Mouse (Mus musculus): ENCODE data around the gene Mycn. TPM values are rescaled to one million over a fixed set of nuclear protein-coding genes. Genes with fewer than 3 reads are reported as not detected.

The Mycn gene
- 7.8 and 7.9 TPM in 2 replicates for total RNA-seq (2021)
- long read RNA-seq, experiment 1, transcript Mycn-201 (3 exons, 2,674 nt), result major isoform, 23 of 25 reads
- long read RNA-seq, experiment 1, partial matches to known transcripts, result 2 of 25 reads
- long read RNA-seq, experiment 1, other reads (novel, unspliced or antisense), result 0 of 25 reads
- long read RNA-seq, experiment 2, transcript Mycn-201 (3 exons, 2,674 nt), result major isoform, 16 of 20 reads
- long read RNA-seq, experiment 2, partial matches to known transcripts, result 3 of 20 reads
- long read RNA-seq, experiment 2, other reads (novel, unspliced or antisense), result 0 of 20 reads

DNA sequence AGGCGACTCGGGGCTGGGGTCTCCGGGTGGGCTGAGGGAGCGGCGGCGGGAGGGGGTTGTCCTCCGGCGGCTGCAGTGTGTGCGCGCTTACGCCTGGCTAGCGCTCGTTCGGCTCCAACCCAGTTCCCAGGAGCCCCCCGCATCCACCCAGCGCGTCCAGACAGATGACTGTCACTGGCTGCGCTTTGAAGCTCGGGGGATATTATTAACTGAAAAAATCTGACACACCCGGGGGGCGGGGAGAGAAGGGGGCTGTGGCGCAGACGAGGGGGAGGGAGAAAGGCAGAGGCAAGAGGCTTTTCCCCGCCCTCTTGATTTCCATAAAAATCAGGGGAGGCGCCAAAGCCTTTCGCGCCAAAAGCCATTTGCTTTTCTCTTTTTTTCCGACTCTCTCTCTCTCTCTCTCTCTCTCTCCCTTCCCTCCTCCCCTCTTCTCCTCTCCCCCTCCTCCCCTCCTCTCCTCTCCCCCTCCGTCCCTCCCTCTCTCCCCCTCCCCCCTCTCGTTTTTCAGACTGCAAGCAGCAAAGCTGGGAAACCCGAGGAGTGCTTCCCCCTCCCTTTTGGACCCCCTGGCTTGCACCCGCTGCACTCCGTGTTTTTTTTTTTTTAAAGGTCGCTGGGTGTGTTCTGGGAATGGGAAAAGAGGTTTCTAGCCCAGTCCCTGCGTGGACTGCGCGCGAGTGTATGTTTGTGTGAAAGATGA is at the start of gene Mycn:
Gene Mycn (minus strand): TSS at position 254 of the 703 bp plus-strand sequence.
- peak; percentile 88 for DNase-seq

DNA sequence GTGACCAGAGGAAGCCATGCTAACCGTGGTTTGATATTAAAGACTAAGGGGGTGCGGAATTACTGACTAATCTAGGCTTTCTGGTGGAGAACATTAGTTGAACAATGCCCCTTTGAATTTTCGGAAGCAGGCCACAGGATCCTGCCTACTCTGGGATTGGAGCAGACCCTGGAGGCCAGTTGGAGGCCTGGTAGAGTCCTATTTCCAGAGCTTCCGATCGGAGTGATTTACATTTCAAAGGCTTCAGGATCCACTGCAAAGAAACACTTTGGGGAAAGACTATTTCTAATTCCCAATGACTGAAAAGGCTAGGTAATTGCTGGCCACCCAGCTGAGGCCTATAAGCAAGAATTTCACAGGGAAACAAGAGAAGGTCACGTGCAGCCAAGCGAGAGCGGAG is 45.7 kb upstream of the Mycn start:
- no peak for DNase-seq

DNA sequence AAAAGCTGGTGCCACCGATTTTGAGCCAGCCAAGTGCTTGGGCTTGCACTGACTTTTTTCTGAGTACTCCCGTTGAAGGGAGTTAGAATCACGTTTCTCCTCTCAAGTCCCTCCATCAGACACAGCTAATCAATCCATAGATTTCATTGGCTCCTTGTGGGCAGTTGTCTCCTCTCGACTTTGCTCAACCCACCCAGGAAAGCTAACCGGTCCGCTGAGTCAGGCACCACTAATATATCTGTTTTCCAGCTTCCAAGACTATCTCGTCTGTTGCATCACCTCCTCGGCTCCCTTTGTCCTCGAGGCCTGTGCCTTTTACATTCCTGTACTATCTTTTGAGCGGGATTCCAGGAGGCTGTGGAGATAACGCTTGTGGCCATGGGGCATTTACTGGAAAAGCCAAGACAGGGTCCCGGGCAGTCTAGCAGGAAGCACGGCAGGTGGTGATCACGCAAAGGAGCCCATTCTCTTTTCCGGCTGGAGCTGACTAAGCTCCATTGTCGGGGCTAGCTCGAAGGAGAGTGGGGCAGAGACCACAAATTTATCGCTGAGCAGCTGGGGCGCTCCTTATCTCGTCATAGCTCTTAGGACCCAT is 45.0 kb upstream of the Mycn start:
- no peak for DNase-seq

DNA sequence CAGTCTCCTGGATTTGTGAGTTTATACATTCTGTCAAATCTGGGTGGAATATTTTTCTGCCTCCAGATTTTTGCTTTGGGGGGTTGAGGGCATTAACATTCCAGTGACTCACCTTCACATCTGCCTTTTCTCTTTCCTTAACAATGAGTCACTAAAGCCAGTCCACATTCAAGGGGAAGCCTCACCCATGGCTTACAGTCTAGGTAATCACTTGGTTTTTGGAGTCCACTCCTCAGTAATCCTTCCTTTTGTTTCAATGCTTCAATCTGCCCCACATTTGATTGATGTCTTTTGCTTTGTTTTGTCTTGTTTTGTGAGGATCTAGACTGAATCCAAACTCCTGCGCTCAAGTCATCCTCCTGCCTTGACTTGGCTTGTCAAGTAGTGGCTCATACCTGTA is 41.3 kb upstream of the Mycn start:
- DNase-seq, result no peak

DNA sequence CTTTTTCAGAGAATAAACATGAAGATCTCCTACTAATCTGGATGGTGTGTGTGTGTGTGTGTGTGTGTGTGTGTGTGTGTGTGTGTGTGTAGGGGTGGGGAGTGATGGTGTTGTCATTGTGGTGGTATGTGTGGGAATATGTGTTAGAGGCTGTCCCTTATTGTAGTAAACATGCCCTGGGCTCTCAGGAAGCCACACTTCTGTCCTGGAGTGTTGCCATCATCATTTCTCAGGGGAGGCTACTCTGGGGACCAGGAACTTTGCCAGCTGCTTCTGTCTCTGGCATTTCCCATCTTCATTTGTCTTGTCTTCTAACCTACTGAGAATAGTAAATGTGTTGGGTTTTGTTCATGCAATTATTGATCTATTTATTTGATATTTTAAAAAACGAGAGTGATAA is 33.7 kb upstream of the Mycn start:
- DNase-seq, result peak; percentile 46

DNA sequence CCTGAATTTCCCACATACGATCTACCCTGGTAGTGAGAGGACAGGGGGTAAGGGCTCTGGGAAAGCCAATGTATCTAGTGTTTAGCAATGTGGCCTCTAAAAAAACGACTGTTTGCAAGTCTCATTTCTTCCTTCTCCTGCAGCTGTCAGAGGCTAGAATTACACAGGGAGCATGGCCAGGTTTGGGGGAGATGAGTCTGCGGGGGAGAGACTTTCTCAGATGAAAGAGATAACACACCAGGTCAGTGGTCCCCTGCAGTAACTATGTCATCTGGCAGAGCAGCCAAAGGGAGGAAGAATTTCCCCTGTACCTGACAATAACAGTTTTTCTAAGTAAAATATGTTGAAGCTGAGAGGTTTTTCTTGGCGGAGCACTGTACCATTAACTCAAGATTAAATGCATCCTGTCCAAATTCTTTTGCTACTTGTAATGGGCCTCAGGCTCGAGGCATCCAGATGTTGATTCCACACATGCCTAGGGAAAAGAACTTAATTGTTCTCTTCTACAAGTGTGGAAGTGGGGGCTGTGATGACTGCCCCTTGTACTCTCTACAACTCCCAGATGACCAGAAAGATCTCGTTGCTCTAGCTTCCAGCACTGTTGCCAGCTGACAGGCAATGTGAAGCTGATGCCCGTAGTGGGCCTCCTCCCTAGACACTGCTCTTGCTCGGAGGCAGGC is 31.2 kb upstream of the Mycn start:
- no peak for DNase-seq

DNA sequence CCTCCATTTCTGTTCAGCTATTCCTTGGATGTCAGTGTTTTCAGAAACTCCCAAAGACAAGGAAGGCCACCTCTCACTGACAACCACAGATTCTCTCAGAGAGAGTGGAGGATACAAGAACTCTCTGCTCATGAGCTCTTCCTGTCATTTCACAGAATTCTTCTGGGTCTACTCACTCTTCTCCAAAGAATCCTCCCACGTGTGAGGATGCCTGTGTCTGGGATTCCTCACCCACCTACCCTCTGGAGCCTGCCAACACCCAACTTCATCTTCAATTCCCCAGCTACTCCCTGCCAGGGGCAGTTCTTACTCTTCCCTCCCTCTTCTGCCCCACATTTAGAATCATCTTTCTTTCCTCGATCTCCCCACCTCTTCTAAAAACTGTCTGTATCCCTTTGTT is 26.2 kb upstream of the Mycn start:
- DNase-seq, result no peak

DNA sequence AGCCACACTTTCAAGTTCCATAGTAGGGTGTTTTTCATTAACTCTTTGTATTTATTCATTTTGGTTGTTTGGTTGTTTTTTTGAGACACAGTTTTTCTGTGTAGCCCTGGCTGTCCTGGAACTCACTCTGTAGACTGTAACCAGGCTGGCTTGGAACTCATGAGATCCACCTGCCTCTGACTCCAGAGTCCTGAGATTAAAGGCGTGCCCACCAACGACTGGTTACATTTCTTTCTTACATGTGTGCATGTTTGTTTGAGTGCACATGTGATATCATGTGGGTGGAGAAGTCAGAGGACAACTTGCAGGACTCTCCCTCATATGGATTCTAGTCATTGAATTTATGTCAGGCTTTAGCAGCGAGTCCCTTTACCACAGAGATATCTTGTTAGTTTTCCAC is 23.1 kb upstream of the Mycn start:
- DNase-seq, result no peak

DNA sequence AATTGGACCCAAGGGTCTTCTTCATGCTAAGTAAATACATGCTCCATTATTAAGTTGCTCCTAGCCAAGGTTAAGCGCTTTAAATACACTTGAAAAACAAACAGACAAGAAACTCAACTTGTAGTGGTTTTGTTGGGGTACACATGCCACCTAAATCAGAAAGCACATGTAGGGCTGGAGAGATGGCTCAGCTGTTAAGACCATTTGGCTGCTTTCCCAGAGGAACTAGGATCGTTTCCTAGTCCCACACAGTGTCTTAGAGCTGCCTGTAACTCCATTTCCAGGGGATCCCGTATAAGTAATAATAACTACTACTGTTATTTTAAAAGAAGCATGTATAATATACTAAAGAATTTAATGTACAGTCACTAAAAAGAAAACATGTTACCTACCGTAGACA is 5.9 kb upstream of the Mycn start:
- DNase-seq, result no peak

DNA sequence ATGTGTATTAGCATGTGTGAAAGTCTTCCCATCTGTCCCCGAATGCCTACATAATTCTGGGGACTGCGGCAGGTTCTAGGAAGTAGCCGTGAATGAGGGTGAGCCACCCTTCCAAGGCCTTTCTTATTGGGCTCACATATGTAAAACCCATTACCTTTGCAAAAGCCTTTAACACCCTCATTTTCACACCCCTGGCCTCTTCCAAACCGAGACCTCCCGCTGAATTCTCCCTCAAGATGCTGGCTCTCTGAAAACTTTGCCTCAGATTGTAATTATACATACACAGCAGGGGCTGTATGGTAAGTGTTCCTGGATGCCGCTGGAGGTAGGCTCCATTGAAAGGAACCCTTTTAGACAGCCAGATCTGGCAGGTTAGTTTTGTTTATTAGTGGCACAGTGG is 1.6 kb upstream of the Mycn start:
- DNase-seq, result no peak

DNA sequence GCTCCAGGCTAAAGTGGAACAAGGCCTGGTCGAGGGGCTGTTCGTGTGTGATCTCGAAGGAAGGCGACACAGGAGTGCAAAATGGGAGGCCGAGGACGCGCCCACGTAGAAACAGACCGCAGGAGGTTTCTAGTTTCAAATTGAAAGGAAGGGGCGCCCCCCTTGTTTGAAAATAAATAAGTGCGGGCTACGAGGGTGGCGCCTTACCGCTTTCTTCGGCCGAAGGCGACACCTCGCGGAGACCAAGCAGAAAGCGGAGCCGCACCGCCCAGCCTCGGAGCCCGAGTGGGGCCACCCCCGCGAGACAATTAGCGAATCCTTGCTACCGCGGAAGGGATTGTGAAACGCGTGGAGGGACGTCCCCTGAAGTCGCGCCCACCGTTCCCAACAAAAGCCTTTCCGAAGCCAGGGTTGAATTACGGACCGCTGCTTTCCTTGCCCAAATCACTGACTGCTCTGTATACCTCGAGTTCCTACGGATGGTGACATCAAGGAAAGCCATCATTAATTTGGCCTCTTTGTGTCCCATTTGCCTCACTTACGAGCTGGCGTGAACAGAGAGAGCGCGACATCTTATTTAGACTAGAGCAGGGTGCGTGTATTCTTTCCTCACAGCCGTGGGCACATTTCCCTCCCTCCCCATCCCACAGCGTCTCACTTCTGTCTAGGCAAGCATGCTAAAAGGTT is 793 bp upstream of the Mycn start:
- DNase-seq, result peak; percentile 90

DNA sequence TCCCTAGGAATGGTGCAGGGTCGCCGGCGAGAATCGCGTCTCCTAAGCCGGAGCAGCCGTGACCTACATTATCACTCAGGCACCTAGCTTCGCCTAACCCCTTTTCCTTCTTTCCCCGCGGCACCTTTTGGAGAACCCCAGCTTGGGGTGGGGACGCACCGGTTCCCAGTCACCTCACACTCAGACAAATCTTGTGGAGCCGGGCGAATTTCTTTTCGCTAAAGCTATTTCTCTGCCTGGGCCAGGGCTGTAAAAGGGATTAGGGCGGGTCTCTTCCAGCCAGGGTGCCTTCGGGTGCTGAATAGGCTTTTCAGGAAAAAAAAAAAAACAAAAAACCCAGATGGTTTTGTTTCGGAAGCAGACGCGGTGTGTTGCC is 597 bp downstream of the Mycn start:
- peak; percentile 14 for DNase-seq

DNA sequence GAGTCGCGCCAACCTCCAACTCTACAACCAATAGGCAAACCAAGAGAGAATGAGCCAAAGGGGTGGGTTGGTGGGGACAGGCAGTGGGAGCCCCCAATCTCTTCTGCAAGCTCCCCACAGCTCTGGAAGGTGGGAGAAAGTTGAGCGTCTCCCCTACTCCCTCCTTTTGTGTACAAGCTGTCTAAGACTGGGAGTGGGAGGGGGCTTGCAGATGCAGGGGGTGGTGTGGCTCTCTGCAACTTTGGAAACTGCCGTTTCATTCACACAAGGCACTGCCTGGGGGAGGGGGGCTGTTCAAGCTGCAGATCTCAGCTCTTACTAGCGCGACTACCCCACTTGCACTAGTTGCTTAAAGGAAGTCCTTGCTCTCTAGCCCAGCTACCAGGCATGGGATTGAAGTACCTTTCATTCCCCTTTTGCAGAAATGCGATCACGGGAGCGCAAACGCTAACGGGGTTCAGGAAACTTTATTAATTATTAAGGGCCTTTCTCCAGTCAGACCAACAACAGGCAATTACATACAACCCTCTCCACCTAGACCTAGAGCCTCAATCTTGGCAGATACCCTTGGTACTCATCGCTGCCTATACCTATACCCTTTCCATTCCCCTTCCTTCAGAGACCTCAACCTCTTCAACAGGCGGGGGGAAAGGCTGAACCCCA is 1.1 kb downstream of the Mycn start:
- DNase-seq, result peak; percentile 40

DNA sequence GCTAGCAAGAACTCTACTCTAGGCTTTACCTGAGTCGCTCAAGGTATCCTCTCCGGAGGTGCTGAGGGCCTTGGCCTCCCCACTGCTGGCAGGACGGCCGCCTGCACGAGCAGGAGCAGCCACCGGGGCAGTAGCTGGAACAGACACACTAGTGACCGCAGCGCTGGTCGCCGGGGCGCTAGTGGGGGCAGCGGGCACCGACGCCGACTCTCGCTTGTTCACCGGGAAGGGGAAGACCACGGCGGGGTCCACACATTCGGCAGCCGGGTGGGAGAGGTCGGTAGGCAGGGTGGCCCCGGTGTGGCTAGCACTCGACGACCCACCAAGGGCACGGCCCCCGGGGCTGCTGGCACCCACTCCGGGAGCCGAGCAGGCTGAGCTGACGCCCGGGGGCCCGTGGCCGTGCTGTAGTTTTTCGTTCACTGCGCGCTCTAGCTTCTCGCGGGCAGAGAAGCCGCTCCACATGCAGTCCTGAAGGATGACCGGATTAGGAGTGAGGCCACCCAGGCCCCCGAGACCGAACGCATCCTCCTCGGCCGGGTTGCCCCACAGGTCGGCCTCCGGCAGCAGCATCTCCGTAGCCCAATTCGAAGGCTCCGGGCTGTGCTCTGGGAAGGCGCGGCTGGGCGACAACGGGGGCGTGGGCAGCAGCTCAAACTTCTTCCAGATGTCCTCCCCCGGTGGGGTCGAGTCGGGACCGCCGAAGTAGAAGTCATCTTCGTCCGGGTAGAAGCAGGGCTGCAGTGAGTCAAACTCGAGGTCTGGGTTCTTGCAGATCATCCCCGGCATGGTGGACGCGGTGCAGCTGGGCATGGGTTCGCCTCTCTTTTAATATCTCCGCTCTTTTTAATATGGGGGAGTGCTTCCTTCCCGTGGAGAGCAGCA is 1.9 kb downstream of the Mycn start:
- DNase-seq, result peak; percentile 47

DNA sequence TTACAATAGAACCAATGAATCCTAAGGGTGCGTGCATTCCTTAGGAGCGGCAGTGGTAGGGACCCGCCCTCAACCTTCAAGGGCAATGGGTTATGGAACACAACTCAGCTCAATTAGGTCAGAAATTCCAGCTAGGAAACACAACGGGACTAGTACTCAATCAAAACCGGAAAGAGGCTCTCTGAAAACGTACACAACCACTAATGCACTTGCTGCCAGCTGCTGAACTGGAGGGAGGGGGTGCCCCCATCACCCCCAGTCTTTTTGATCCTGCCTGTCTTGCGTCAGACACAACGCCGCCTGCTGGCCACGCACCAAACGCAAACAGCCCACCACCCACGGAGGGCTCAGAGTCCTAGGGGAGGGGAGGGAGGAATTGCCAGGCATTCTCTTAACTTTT is 2.9 kb downstream of the Mycn start:
- peak; percentile 70 for DNase-seq

DNA sequence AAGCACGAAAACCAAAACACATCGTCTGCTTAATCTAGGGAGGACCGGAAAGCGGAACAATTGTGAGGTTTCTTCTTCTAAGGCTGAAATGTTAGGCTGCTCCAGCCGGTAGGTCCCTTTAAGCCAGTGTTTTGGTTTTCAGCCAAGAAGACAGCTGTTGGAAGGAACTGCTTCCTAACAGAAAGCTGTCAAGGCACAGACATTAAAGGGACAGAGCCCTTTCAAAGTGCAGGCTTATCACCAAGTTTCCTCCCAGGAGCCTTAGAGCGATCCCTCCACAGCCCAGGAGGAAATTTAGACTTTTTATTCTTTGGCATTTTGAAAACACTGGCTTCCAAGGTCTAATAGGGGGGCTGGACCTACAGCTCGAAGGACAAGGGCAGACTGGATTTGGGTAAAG is 3.4 kb downstream of the Mycn start:
- peak; percentile 67 for DNase-seq

DNA sequence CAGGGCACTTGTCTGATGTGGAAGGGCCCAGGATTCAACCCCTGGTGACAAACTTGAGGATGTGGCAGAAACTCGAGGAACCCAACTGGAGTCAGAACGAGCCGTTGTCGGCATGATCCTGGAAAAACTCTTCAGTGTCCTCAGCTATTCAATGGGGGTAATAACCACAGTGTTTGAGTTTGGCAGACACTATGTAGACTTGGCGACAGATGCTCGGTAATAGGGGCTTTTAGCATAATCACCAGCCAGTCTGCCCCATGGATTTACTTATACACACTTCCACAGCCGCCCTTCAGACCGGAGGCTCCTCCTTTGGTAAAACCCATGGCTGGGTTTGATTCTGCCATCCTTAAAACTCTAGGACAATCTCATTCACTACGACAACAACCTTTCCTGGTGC is 4.0 kb downstream of the Mycn start:
- no peak for DNase-seq

DNA sequence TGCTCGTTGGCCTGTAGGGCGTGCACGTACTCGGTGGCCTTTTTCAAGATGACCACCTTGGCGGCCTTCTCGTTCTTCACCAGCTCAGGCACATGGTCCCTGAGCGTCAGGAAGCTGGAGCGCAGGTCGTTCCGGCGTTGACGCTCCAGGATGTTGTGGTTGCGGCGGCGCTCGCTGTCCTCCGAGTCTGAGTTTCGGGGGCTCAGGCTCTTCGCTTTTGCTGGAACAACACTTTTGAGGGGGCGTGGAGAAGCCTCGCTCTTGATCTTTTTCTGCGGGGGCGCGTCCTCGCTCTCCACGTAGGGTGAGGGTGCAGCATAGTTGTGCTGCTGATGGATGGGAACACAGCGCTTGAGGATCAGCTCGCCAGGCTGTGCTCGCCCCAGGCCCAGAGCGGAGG is 4.6 kb downstream of the Mycn start:
- DNase-seq, result no peak

DNA sequence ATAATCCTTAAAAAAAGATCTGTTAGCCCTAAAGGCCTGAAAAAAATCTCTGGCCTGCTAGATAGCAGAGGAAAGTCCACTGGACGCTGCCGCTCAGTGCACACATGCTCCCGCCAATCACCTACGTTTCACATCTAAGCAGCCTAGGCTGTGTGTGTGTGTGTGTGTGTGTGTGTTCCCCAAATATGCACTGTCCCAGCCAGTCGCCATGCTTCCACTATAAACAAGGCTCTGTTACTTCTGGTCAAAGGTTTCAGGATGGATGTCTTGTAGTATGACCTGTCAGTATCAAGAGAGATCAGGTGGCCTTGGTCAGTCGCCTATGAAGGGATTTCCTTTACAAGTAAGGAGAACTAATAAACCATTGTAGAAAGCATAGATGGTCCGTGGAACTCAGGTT is 9.5 kb downstream of the Mycn start:
- DNase-seq, result no peak

DNA sequence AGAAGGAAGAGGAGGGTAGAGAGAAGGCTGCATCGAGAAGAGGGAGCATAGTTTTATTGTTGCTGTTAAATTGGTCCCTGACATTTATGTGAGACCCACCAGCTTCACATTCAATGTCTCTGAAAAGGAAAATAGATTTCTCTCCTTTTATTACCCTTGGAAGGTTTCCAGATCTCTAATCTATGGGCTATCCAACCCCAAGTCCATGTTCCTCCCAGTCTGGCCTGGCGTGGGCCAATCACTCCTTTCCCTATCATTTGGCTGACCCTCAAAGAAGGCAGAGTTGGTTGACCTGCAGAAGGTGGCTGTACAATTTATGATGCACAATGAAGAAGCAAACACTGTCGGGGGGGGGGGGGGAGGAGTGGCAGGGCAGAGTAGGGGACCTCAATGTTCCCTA is 13.5 kb downstream of the Mycn start:
- DNase-seq, result no peak

DNA sequence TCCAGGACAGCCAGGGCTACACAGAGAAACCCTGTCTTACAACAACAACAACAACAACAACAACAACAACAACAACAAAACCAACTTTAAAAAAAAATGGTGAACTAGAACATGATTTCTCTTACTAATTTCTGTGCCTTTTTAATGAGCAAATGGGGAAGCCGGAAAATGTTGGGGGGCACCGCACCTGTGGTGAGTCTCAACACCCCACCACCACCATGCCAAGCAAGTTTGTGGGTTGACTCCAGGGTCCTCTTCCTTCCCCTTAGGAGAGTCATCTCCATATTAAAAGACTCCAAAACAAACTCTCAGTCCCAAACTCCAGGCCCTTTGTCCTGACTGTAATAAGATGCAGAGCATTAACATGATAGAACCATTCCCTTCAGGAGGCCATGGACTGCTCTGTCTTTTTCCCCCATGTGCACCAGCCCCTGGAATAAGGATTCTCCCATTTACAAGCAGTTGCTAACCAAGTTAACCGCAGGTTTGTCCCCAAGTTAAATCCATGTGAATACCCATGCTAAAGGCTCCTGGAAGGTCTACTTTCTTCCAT is 14.7 kb downstream of the Mycn start:
- DNase-seq, result no peak

Measured in adrenal gland, postnatal 14 days (tissue).